Mouse (Mus musculus) NIH3T3 (cell line): Measurements from ENCODE around the gene Stard10.
A peak's percentile ranks its signal among the peaks of the same experiment; 100 is the strongest.

ENCODE experiments used
- DNase-seq: peaks from one replicate; pipeline ENCODE4 v3.0.0-alpha.2; 2012; ENCODE audit warnings: low read depth

Gene Stard10

GRCm38 (mm10) chr7:101330841-101331173 is 13.9 kb downstream of the Stard10 start:
- DNase-seq: peak; percentile 31

DNA sequence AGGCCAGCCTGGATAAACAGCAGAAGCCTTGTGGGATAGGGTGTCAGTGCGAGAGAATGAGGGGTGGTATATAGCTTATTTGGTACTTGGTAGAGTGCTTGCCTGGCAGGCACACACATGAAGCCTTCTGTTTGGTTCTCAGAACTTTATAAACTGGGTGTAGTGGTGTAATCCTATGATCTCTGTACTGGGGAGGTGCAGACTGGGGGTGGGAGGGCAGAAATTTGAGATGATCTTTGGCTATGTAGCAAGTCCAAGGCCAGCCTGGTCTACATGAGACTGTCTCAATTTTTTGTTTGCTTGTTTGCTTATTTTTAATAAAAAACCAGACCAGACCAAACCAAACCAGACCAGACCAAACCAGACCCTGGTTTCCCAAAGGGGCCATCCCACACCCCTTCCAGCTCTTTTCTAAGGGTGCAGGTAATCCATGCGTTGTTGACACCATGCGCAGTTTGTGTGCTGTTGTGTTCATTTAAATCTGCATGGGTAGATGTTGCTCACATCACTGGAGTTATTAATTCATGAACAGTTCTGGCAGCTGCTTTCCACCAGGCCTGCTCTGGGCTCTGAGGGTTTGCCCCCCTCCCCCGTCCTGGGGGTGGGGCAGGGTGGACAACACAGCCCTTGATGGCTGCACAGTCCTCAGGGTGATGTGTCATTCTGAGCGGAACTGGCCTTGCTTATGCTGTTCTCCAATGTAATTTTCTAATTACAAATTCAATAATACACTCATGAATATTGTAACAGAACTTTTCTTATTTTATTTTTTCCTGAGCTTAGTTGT is 15.4 kb downstream of the Stard10 start:
- DNase-seq: no peak

DNA sequence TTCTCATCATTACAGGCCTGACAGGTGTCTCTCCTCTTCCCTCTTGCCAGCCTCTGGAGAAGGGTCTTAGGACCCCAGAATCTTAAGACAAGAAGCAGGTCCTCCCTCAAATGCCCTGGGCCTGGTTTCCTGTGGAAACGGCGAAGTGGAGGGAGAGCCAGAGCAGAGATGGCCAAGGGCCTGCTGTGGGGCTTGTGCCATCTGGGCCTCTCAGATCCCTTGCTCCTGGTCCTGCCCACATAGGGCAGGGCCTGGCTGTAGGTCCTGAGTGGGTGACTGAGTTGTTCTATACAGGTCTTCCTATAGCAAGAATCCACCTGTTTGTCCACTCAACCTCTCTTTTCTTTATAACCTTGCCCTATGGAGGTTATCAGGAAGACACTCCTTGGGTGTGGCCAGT is 18.3 kb downstream of the Stard10 start:
- DNase-seq: no peak

DNA sequence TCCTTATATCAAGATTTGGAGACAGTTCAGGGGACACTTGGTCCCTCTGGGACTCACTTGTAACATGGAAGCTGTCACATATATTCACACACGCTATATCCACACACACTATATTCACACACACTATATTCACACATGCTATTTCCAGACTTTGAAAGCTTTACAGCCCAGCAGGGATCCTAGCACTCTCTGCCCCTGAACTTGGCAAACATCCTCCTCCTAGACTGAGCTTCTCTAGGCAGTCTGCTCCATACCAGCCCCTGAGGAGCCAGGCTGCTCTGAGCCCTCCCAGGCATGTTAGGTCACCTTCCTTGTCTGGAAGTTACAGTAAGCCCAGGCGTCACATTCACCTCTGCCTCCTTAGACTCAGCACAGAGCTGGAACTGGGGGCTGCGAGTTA is 19.8 kb downstream of the Stard10 start:
- DNase-seq: no peak

GRCm38 (mm10) chr7:101337401-101337800 is 20.5 kb downstream of the Stard10 start:
- DNase-seq: no peak

GRCm38 (mm10) chr7:101341405-101341804 is 24.5 kb downstream of the Stard10 start:
- no peak for DNase-seq

DNA sequence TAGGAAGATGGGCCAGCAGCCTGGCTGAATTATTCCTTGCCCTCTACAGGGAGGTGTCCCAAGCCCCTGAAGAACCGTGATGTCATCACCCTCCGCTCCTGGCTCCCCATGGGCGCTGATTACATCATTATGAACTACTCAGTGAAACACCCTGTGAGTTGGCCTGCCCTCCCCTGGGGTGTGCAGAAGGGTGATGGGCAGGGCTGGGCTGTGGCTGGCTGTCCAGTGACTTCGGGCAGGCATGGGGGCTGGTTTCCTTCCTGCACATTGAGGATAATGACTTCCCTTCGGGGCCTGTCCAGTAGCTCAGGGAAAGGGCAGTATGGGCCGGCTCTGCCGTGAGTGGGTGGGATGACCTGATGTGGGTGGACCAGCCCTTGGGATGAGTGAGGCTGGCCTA is 26.2 kb downstream of the Stard10 start:
- DNase-seq: peak; percentile 32

GRCm38 (mm10) chr7:101344892-101345291 is 28.0 kb downstream of the Stard10 start:
- DNase-seq: peak; percentile 10

- peak; percentile 80 for DNase-seq
Measured at GRCm38 (mm10) chr7:101346991-101347390, 30.1 kb downstream of the Stard10 start.

- peak; percentile 80 for DNase-seq
Measured at GRCm38 (mm10) chr7:101347767-101348270, 30.9 kb downstream of the Stard10 start, which contains the start of gene Arap1. TSS of gene Arap1 (plus strand) at chr7:101348067.

- peak; percentile 23 for DNase-seq
Measured at GRCm38 (mm10) chr7:101348312-101348711, 31.4 kb downstream of the Stard10 start.

DNA sequence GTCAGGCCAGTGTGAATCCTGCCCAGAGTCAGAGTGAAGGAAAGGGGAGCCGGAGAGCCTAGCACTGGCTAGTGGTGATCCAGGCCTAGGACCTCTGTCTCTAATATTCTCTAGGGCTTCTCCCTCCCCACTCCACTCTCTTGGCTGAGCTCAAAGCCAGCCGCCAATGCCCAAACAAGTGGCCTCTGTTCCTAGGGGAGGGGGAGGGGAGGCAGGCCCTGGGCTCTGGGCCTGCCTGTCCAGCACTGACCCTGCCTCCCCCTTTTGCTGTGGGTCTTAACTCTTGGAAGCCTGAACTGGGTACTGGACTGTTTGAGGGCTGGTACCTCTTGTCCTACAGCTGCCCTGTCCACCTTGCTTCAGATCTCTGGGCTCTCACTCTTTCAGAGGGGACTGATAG is 33.0 kb downstream of the Stard10 start:
- no peak for DNase-seq

DNA sequence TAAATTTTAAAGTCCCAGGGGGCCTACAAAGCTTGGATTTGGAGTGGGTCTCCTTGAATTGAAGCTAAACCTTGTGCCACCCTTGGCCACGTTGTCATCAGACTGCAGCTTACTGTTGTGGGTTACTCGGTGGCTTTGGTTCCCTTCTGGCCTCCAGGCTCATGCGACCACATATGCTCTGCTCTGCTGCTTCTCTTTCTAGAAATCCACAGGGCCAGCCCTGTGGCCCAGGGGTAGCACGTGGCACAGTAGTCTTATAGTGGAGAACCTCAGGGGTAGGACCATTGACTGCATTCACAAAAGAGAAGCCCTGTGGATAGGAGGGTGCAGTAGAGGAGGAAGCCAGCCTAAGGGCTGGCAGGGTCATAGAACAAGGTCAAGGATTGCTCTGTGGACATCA is 35.5 kb downstream of the Stard10 start:
- DNase-seq: no peak

DNA sequence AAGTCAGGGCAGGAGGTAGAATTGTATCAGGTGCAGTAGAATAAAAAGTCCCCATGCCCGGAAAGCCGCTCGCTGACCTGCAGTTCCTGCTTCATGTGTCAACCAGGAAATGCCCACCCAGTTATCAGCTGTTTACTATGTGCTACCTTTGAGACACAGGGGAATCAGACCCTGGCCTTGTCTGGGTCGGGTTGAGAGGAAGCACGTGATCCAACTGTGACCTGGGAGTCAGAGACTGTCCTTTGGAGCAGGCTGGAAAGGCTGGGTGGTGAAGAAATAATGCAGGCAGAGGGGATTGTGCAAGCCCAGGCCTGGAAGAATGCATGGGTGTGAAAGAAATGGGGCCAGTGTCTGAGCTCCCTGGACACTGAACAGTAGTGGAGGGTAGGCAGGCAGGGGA is 37.5 kb downstream of the Stard10 start:
- peak; percentile 25 for DNase-seq

DNA sequence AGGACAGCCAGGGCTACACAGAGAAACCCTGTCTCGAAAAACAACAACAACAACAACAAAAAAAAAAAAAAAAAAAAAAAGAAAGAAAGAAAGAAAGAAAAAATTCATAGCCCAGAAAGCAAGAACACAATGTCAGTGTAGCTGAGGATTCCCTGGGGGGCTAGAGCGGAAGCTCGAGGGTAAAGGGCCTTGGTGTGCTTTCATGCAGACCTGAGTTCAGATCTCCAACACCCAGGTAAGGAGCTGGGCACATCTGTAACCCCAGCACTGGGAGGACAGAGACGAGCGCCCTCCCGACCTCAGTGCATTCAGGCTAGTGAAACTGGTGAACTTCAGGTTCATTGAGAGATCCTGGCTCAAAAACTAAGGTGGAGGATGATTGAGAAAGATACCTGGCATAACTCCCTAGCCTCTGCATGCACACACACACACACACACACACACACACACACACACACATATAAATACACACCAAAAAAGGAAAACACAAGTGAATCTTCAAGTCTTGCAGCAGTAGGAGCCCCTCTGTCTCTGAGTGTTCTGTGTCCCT is 38.7 kb downstream of the Stard10 start:
- DNase-seq: no peak

- DNase-seq: no peak
Measured at GRCm38 (mm10) chr7:101356868-101357267, 40.0 kb downstream of the Stard10 start.

DNA sequence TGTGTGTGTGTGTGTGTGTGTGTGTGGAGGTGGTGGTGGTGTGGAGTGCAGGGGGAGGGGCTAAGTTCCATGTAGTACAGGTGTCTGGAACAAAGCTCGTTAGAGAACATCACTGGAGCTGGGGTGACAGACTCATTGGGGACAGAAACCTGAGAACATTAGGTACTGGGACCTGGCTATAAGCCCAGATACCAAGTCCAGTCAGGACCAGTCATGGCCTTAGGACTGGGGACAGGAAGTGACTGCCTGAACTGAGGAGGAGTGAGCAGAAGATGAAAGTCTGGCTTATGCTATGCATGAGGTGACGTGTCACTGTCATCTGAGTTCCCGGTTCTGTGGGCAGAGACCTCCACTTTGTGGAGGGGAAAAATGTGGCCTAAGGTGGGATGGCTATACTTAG is 43.5 kb downstream of the Stard10 start:
- DNase-seq: no peak

DNA sequence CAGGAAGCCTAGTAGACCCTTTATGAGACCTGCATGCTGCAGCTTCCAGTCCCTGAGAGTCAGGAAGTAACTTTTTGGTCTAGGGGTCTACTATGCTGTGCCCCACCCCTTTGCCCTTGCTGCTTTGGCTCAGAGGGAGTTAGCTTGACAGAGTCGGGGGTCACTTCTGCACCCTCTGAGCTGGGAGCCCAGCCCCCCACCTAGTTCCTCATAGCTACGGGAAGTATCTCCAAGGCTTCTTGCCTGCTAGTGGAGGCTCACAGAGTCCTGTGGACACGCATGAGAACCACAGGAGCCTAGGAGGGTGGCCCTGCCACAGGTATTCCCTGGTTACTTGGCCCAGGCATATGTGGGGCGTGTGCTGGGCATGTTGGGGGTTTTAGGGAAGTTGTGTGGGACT is 44.1 kb downstream of the Stard10 start:
- no peak for DNase-seq

DNA sequence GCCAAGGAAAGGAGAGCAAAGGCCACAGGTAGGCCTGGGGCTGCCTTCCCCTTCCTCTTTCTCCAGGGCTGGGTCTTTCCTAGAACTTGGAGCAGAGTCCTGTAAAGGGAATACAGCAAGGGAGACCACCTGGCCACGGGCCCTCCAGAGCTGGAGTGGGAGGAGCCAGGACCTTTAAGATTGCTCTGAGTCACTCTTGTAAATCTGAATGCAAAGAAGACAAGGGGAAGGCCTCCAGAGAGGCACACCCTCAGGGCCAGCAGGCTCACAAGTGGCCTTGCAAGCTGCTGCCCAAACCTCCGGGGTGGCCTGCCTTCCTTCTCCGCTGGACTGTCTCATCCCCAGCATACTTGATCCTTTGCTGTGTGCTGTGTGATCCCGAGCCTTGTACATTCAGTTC is 44.9 kb downstream of the Stard10 start:
- DNase-seq: peak; percentile 48

- no peak for DNase-seq
Measured at GRCm38 (mm10) chr7:101362791-101363191, 45.9 kb downstream of the Stard10 start.

DNA sequence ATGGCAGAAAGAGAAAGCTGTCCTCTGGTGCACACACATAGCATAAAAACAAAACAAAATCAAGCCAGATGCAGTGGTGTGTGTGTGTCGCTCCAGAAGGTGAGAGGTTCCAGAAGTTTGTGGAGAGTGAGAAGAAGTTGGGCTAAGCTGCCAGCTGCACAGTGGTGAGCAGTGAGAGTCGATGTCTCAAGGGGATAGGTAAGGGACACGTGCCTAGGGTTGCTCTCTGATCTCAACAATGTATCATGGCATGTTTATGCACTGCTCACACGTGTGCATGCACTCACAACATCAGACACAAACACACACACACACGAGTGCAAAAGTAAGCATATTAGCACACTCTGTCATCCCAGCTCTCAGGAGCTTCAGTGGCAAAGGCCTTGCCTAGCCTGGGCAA is 47.0 kb downstream of the Stard10 start:
- no peak for DNase-seq

DNA sequence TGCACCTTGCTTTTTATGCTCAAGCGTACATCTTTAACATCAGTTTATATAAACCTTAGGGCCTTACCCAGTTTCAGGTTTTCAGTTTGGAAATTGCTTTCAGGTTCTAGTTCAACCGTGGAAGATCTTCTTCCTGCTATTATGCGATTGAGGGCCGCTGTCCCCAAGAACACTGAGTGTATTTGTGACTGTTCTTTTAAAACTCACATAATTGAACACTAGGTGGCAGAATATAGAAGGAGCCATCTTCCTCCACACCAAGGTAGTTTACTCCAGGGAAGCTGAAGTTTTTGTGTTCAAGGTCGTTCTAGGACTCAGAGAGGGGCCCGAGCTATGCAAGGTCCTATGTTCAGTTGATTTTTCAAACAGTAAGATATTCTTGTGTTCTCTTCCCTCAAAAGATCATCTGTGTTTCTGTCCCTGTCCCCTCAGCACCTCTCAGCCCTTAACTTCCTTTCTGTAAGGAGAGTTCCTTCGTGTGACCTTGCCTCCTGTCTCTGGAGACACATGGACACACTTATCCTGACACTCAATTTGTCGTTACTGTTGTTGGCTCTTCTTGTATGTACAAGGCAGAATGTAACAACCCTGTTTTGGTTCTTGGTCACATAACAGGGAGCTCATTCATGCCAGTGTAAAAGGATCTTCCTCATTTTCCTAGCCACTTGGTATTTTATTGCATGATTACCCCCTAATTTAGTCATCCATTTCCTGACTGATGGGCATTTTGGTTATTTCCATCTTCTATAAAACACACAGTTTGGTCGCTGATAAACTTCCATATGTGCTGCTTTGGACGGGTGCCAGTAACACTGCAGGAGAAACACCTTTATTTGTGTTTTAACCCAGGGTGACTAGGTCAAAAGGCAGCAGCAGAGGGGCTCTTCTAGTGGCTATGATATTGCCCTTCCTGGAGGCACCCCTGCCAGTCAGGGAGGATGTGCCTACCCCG is 51.3 kb downstream of the Stard10 start:
- no peak for DNase-seq

DNA sequence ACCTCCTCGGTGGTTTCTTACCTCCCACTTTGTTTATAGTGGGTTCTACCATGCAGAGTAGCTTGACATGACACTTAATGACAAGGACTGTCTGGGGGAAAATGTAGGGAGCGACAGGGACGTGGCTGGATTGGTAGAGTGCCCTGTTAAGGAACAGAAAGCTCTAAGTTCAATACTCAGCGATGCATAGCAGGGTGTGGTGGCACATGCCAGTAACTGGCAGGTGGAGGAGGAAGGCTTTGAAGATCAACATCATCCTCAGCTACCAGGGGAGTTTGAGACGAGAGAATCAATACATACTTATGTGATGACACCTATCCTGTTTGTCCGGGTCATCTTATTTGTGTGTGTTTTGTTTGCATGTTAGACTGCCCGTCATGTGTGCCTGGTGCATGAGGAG is 52.8 kb downstream of the Stard10 start:
- DNase-seq: no peak
